Mouse (Mus musculus): Measurements from ENCODE around the gene Cfap65. TPM values are rescaled to one million over a fixed set of nuclear protein-coding genes. Genes with fewer than 3 reads are reported as not detected.

The Cfap65 gene
- total and polyA plus RNA-seq, 3 experiments, result 0.04 TPM; not detected in 2

GRCm38 (mm10) chr1:74950066-74950465 lies 14.7 kb upstream of the Cfap65 start:
- H3K79me2 ChIP-seq (replicated peaks; ENCODE audit: control insufficient read depth, extremely low read depth, insufficient read depth, poor library complexity, severe bottlenecking), result no peaks in the 10 kb centered on the region
- H3K4me3 ChIP-seq (replicated peaks in 1 of 3; ENCODE audit: low read depth in 2 of 3, low read length in 2 of 3, poor library complexity in 1 of 3), result no peak overlapping the region
- H3K9me3 ChIP-seq (replicated peaks; ENCODE audit: low read length), result peaks cover 17% of the 10 kb centered on the region
- H3K4me1 ChIP-seq (ENCODE audit: control insufficient read depth in 1 of 2, insufficient read depth in 2 of 2), result peaks cover 0 to 6% of the 10 kb centered on the region in 2 experiments; a peak in 2 of 4 replicates
- peaks cover 47% of the 10 kb centered on the region for H3K27me3 ChIP-seq (replicated peaks)
- DNase-seq (ENCODE audit: extremely low read depth), result no peak
- dilution Hi-C loops (cut with MboI; ENCODE audit: extremely low pct_ligation_motif_present, extremely low pct_unique_long_range_greater_than_20kb, low sequenced_read_pairs) (no loop called here), in situ Hi-C loops (cut with MboI; ENCODE audit: low pct_ligation_motif_present, low pct_unique_long_range_greater_than_20kb, low sequenced_read_pairs) (no loop called here)
- no peak overlapping the region for H3K27ac ChIP-seq (ENCODE audit: insufficient read depth, low read depth)
- no peak overlapping the region for H3K4me2 ChIP-seq (ENCODE audit: insufficient read depth, low read depth, poor library complexity, severe bottlenecking)
- TF ChIP-seq POLR2AphosphoS2 (IDR thresholded peaks at IDR 0.05; ENCODE audit: low read depth, low read length), result no peak
- no peak for TF ChIP-seq ETS1 (conservative IDR thresholded peaks at IDR 0.05; ENCODE audit: low read depth, low read length)
- no peaks in the 10 kb centered on the region for H3K36me3 ChIP-seq (replicated peaks in 1 of 2; ENCODE audit: control insufficient read depth in 1 of 2, insufficient read depth in 1 of 2, low read length in 1 of 2)
- H3K9ac ChIP-seq (ENCODE audit: insufficient read depth, low read depth), result no peak overlapping the region

- H3K9me3 ChIP-seq (replicated peaks; ENCODE audit: low read length), result peaks cover 17% of the 10 kb centered on the region
- peaks cover 48% of the 10 kb centered on the region for H3K27me3 ChIP-seq (replicated peaks)
- dilution Hi-C loops (cut with MboI; ENCODE audit: extremely low pct_ligation_motif_present, extremely low pct_unique_long_range_greater_than_20kb, low sequenced_read_pairs), result no loop called here
- H3K9ac ChIP-seq (ENCODE audit: insufficient read depth, low read depth), result no peak overlapping the region
- no peak overlapping the region for H3K27ac ChIP-seq (ENCODE audit: insufficient read depth, low read depth)
- peaks cover 0 to 6% of the 10 kb centered on the region in 2 experiments; a peak in 2 of 4 replicates for H3K4me1 ChIP-seq (ENCODE audit: control insufficient read depth in 1 of 2, insufficient read depth in 2 of 2)
- no peak for DNase-seq (ENCODE audit: extremely low read depth)
- TF ChIP-seq BHLHE40 (IDR thresholded peaks at IDR 0.05; ENCODE audit: low read depth, low read length), result no peak
- TF ChIP-seq GABPA (IDR thresholded peaks at IDR 0.05; ENCODE audit: insufficient replicate concordance, low read depth, low read length), result no peak
- no peak for TF ChIP-seq ETS1 (conservative IDR thresholded peaks at IDR 0.05; ENCODE audit: low read depth, low read length)
- TF ChIP-seq USF1 (IDR thresholded peaks at IDR 0.05; ENCODE audit: low read depth, low read length), result no peak
- TF ChIP-seq MYC (IDR thresholded peaks at IDR 0.05; ENCODE audit: low read depth, low read length), result no peak
- no peak for TF ChIP-seq EP300 (IDR thresholded peaks at IDR 0.05; ENCODE audit: low read length)
- TF ChIP-seq CHD1 (IDR thresholded peaks at IDR 0.05; ENCODE audit: low read depth, low read length), result no peak
- no peak for TF ChIP-seq MAFK (IDR thresholded peaks at IDR 0.05; ENCODE audit: insufficient replicate concordance, low read length)
- no peak for TF ChIP-seq TBP (conservative IDR thresholded peaks at IDR 0.05; ENCODE audit: low read depth, low read length)
- TF ChIP-seq IRF4 (IDR thresholded peaks at IDR 0.05; ENCODE audit: low read depth, low read length), result no peak
- no peak overlapping the region for H3K4me2 ChIP-seq (ENCODE audit: insufficient read depth, low read depth, poor library complexity, severe bottlenecking)
- in situ Hi-C loops (cut with MboI; ENCODE audit: low pct_ligation_motif_present, low pct_unique_long_range_greater_than_20kb, low sequenced_read_pairs), result loop anchor here (5.0 to 25.0 kb wide), 3 partner anchors 78 to 513 kb away; partner anchors contain the start of genes Asic4 and Ptprn
- H3K79me2 ChIP-seq (replicated peaks; ENCODE audit: control insufficient read depth, extremely low read depth, insufficient read depth, poor library complexity, severe bottlenecking), result no peaks in the 10 kb centered on the region
- H3K4me3 ChIP-seq (replicated peaks in 1 of 3; ENCODE audit: low read depth in 2 of 3, low read length in 2 of 3, poor library complexity in 1 of 3), result no peak overlapping the region
- no peaks in the 10 kb centered on the region for H3K36me3 ChIP-seq (replicated peaks in 1 of 2; ENCODE audit: control insufficient read depth in 1 of 2, insufficient read depth in 1 of 2, low read length in 1 of 2)
These were observed 14.3 kb upstream of the Cfap65 start for GRCm38 (mm10) chr1:74949666-74950050.
